Mouse (Mus musculus) CH12F3 (cell line): ENCODE results near the gene Zfp628.

ENCODE experiments used
- in situ Hi-C: fragments of 300-500 bp; cut with MboI; formaldehyde crosslinking; loops from 2 replicates; pipeline ENCODE4 v1.14.3; 2020; ENCODE audit warnings: low sequenced_read_pairs

Zfp628 gene

DNA sequence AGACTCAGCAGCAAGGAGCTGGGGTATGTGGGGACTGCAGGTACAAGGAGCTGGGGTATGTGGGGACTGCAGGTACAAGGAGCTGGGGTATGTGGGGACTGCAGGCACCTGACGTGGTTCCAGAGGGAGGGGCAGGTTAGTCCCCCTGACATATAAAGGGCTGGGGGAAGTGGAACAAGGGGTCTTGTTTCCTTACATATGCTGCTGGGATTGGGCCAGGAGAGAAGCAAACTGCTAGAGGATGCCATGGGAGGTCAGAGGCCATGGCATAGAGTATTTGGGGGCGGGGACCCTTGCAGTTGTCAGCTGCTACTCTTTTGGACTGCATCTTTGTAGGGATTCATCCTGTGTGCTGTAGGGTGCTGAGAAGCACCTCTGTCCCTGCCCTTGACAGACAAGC, 2.5 kb downstream of the Zfp628 start:
- in situ Hi-C loops, result no loop called here

DNA sequence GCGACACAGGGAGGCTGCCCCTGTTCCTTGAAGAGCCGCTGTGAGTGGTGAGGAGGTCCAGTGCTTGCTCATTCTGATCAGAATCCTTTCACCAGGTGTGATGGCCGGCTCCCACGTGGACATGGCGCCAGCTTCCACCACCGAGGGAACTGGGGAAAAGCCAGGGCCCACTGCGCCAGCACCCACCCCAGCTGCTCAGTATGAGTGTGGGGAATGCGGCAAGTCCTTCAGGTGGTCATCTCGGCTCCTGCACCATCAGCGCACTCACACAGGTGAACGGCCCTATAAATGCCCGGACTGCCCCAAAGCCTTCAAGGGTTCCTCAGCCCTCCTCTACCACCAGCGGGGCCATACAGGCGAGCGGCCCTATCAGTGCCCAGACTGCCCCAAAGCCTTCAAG, 3.7 kb downstream of the Zfp628 start:
- in situ Hi-C loops, result no loop called here

GRCm38 (mm10) chr7:4919096-4919495, 4.1 kb downstream of the Zfp628 start:
- in situ Hi-C loops, result no loop called here

DNA sequence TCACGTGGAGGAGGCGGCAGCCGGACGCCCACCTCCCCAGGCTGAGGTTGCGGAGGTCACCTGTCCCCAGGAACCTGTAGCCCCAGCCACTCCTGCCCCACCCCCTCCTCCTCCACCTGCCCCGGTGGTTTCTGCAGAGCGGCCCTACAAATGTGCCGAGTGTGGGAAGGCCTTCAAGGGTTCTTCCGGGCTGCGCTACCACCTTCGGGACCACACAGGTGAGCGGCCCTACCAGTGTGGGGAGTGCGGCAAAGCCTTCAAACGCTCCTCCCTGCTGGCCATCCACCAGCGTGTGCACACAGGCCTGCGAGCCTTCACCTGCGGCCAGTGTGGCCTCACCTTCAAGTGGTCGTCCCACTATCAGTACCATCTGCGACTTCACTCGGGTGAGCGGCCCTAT, 5.0 kb downstream of the Zfp628 start:
- in situ Hi-C loops, result no loop called here

DNA sequence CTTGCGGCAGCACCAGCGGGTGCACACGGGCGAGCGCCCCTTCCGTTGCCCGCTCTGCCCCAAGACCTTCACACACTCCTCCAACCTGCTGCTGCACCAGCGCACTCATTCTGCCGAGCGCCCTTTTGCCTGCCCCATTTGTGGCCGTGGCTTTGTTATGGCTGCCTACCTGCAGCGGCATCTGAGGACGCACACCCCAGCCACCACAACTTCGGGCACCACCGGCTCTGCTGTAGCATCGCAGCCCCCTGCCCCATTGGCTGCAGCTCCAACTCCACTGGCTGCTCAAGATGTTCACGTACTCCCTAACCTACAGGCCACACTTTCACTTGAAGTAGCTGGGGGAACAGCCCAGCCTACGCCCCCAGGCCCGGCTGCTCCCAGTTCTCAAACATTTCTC, 5.5 kb downstream of the Zfp628 start:
- in situ Hi-C loops, result no loop called here

DNA sequence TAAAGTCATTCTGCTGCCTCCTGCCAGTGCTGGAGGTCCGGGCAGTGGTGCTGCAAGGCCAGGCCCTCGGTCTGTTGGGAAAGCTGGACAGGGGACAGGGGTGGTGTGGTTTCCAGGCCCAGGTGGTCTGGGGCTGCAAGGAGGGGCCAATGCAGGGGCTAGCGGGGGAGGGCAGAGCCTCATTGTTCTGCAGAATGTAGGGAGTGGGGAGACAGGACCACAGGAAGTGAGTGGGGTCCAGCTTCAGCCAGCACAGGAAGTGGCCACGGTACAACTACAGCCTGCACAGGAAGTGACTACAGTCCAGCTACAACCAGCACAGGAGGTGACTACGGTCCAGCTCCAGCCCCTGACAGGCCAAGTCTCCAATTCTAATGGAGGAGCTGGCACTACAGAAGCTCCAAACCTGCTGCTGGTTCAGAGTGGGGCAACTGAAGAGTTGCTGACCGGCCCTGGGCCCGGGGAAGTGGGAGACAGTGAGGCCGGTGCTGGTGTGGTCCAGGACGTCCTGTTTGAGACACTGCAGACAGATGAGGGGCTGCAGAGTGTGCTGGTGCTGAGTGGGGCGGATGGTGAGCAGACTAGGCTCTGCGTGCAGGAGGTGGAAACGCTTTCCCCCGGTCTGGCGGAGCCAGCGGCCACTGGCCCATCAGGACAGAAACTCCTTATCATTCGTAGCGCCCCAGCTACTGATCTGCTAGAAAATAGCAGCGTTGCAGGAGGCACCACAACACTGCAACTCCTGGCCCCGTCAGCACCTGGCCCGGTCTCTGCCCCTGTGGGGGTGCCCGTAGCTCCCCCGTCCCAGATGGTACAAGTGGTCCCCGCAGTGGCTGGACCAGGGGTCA, 6.2 kb downstream of the Zfp628 start:
- in situ Hi-C loops, result no loop called here

DNA sequence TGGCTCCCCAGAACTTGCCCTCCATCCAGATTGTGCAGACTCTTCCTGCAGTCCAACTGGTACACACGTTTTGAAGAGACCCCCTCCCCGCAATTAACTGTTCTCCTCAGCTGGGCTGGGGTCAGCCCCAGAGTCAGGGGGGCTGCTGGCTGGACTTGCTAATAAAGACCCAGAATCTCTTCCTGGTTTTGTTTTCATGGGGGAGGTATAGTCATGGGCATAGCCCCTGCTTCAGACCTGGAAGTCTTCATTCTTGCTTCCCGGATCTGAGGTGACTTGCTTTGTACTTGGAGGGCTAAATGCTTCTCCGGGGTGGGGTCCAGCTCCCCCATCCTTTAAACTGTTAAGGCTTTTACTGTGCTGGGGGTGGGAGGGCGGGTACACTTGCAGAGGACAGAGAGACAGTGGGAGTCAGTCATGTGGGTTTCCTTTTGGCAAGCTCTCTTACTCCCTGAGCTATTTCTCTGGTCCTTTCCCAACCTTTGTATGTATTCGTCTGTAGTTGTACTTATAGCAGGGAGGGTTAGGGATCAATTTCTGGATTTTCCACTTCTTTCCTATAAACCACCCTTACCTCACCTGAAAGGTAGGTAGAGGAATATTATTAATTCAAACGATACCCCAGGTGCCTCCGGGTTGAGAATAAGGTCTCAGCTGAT, 6.9 kb downstream of the Zfp628 start, which contains the start of gene Nat14:
Gene Nat14, plus strand, starts transcription at position 205 of the 659 bp plus-strand sequence.
- in situ Hi-C loops, result no loop called here

DNA sequence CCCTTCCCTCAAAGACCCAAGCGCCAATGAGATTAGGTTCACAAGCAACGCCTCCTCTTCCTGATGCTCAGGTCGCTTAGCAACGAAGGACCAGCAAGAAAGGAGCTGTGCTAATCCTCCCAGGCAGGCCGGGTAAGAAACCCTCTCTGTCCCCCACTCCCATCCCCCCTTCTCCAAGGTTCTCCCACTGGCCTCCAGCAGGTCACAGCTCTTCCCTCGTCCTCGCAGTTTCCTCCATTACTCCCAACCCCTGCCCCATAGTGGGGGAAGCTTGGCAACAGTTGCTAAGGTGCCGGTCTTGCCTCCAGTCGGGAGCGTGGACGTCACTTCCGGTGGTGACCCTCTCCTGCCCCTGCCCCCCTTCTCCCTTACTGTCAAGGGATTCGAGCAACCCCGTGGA, 7.5 kb downstream of the Zfp628 start:
- in situ Hi-C loops, result no loop called here

- in situ Hi-C loops, result no loop called here
Observed at GRCm38 (mm10) chr7:4922931-4923565, 8.0 kb downstream of the Zfp628 start.

DNA sequence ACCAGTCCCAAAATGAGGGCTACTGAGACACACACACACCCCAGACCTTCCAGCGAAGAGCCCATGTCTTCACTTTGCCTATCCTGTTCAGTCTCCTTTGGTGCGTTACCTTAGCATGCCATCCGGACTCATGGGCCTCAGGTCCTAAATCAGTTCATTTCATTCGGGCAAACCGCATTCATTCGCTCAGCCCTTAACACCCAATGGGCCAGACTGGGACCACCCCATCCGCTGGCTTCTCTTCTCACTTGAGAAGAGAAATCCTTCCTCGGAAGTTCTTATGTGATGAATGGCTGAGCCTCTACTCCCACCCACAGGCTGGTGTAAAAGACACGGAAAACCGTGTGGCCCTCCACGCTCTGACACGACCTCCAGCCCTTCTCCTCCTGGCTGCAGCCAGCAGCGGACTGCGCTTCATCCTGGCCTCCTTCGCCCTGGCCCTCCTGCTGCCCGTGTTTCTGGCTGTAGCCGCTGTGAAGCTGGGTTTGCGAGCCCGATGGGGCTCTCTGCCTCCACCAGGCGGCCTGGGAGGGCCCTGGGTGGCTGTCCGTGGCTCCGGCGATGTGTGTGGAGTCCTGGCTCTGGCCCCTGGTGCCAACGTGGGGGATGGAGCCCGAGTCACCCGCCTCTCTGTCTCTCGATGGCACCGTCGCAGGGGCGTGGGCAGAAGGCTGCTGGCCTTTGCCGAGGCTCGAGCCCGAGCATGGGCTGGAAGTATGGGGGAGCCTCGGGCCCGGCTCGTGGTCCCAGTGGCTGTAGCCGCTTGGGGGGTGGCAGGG, 8.8 kb downstream of the Zfp628 start:
- in situ Hi-C loops, result no loop called here

DNA sequence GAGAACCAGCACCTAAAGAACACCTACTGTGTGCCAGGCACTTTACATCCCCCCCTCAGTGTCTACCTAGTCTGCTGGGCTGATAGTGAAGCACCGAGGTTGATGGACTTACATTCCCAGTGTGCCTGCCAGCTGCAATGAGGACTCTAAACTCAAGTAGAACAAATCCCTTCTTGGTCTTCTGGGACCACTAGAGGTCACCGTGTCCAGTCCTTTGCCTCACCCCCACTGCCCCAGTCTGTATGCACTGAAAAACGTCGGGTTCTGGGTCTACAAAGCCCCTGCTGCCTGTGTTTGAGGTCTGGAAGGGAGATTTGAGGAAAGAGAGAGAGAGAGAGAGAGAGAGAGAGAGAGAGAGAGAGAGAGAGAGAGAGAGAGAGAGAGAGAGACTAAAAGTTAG, 9.5 kb downstream of the Zfp628 start:
- in situ Hi-C loops, result no loop called here

DNA sequence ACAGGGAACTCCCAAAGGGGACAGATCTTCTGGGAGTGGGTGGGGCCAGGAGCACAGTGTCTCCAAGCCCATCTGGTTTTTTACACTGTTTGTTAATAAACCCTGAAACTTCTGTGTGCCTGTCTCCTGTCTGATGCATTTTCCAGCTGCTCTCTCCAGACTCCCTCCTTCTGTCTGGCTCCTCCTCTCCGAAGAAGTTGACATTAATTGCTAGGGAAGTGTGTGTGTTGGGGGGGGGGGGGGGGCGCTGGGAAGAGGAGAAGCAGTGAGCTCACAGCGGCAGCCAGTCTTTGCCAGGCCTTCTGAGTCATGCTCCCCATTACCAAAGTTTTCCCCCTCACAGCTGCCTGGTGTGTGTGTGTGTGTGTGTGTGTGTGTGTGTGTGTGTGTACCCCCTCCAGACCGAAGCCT, 9.9 kb downstream of the Zfp628 start:
- in situ Hi-C loops, result no loop called here

DNA sequence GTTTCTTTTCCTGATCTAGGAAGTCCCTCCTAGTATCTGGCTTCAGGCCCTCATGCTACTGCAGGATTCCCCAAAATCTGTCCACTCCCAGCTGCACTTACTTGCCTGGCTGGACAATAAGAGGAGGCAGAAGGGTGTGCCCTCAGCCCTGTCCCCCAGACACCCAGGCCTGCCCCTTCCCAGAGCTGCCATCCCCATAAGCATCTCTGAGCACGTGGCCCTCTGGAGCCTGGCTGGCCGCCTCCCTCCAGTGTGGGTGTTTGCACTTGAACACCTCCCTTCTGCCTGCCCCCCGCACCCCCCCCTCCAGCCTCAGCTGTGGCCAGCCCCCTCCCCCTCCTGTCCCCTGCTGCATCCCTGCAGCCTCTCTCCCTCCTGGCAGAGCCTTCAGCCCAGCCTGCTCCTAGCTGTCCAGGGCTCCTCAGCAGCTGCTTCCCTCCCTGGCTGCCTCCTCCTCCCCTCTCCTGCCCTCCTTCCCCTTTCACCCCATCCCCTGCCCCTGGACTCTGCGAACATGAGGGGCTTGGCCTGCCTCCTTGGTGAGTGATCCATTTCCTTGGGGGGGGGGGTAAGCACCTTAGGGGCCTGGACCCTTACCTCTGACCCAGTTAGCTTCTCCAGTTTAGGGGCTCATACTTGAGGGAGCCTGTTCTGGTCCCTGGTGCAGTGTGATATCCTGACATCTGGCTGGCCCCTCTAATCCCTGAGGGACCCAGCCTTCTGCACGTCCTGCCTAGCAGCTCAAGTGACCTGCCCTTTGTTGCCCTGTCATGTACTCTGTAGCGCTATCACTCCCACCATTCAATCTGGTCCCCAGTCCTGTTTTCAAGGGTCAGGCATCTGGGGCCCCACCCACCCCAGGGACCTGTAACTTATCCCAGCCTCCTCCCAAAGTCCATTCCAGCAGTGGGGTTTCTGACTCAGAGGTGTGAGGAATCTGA, 10.7 kb downstream of the Zfp628 start, which contains the start of gene Ssc5d:
Gene Ssc5d, plus strand, starts transcription at position 345 of the 941 bp plus-strand sequence.
- in situ Hi-C loops, result no loop called here

DNA sequence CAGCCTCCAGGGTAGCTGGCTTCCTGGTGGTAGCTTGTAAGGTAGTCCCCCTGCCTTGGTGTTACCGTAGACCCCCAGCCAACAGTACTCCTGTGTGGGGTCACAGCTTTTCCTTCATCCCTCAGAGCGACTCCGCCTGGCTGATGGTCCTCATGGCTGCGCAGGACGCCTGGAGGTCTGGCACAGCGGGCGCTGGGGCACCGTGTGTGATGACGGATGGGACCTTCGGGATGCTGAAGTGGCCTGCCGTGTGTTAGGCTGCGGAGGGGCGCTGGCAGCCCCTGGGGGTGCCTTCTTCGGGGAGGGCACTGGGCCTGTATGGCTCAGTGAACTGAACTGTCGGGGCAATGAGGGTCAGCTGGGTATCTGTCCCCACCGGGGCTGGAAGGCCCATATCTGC, 11.8 kb downstream of the Zfp628 start:
- in situ Hi-C loops, result no loop called here

DNA sequence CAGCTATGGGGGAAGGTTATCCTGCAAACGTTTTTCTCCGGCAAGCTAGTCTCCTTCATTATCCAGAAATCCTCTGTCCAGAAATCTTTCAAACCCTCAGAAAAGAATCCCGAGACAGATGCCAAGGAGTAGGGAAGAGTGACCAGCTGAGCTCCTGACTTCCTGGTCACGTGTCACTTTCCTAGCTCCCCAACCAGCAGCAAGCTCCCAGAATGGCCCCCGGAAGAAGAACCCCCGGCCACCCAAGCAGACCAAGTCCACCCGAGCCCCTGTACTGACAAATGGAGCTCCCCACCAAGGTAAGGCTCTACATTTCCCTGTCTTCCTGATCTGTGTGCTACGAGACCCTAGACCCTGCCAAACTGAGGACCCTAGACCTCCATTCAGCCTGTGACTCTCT, 12.7 kb downstream of the Zfp628 start:
- in situ Hi-C loops, result no loop called here

DNA sequence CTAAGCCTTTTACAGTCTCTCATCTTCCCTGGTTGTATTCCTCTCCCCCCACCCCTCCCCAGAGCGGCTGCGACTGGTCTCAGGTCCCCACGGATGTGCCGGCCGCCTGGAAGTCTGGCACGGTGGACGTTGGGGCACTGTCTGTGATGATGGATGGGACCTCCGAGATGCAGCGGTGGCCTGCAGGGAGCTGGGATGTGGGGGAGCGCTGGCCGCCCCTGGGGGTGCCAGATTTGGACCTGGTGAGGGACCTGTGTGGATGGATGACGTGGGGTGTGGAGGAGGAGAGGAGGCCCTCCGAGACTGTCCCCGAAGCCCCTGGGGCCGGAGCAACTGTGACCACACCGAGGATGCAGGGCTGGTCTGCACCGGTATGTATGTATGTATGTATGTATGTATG, 13.3 kb downstream of the Zfp628 start:
- in situ Hi-C loops, result no loop called here

DNA sequence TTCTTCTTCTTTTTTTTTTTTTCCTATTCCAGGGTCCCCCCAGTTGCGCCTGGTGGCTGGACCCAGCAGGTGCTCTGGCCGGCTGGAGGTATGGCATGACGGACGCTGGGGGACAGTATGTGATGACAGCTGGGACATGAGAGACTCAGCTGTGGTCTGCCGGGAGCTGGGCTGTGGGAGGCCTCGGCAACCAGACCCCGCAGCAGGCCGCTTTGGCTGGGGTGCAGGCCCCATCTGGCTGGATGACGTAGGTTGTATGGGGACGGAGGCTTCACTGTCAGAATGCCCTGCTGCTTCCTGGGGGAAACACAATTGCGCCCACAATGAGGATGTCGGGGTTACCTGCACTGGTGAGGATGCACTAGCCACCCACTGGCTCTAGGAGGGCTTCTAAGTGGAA, 18.1 kb downstream of the Zfp628 start:
- in situ Hi-C loops, result no loop called here

GRCm38 (mm10) chr7:4934160-4934914, 19.3 kb downstream of the Zfp628 start:
- in situ Hi-C loops, result no loop called here

DNA sequence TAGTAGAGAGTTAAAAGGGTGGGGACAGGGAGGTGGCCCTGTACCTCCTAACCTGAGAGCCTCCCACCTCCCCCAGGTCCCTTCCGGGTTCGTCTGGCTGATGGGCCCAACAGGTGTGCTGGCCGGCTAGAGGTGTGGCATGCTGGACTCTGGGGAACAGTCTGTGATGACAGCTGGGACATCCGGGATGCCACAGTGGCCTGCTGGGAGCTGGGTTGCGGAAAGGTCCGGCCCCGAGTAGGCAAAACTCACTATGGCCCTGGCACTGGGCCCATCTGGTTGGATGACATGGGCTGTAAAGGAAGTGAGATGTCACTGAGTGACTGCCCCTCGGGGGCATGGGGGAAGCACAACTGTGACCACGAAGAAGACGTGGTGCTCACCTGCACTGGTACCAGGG, 21.8 kb downstream of the Zfp628 start:
- in situ Hi-C loops, result no loop called here
